Mouse (Mus musculus) cortical plate, adult 2 months (tissue): ENCODE data around the gene Ech1.

ENCODE experiments used
- CTCF ChIP-seq: fragments of 200-500 bp; IDR thresholded peaks from 2 replicates; pipeline ENCODE4 v1.5.1; 2011; ENCODE audit warnings: mild to moderate bottlenecking, control low read depth, low read length; ENCODE audit not compliant: insufficient read depth; ENCODE audit errors: extremely low read depth
- POLR2A ChIP-seq: fragments of 200-500 bp; IDR thresholded peaks from 2 replicates; pipeline ENCODE4 v1.6.1; 2011; ENCODE audit warnings: mild to moderate bottlenecking, low read length, control low read depth; ENCODE audit not compliant: insufficient read depth; ENCODE audit errors: extremely low read depth

GRCm38 (mm10) chr7:28792391-28793185 is 32.4 kb upstream of the Ech1 start:
- TF ChIP-seq POLR2A (no peak), CTCF (no peak)
